Mouse (Mus musculus): ENCODE results near the gene Tom1.
A peak's percentile ranks its signal among the peaks of the same experiment; 100 is the strongest.

Tom1 gene

DNA sequence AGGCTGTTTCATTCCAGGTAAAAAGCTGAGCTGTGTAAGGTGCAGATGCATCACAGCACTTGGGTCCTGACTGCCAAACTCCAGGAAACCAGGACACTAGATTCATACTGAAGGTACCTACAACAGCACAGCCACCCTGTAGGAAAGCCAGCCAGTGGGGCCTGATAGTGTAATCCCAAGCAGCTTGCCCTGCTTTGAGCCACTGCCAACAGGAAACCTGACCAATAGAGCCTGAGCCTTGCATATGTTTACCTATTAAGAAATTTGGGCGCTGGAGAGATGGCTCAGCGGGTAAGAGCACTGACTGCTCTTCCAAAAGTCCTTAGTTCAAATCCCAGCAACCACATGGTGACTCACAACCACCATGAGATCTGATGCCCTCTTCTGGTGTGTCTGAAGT, 8.7 kb downstream of the Tom1 start:
- DNase-seq (ENCODE audit: low read depth, low spot score) = no peak

GRCm38 (mm10) chr8:75042974-75043373, 9.5 kb downstream of the Tom1 start:
- no peak for DNase-seq (ENCODE audit: low read depth, low spot score)

DNA sequence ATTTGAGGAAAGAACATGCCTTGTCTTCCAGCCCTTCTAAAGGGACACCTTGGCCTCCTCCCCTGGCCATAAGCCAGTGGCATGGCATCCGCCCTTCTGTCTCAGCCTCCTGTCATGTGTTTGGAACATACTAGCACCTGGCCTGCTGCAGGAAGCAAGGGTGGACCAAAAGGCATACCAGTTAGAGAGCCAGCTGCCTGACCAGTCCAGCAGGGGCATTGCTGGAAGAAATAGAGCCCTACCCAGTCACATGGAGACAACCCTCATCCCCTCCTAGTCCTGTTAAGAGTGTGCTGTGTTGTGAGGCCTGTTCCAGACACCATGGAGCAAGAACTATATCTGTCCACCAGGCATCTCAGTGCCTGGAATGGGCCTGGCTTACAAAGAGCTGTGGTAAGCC, 12.8 kb downstream of the Tom1 start:
- peak; percentile 57 for DNase-seq (ENCODE audit: low read depth, low spot score)

GRCm38 (mm10) chr8:75047784-75048183, 14.3 kb downstream of the Tom1 start:
- no peak for DNase-seq (ENCODE audit: low read depth, low spot score)

GRCm38 (mm10) chr8:75053342-75053741, 19.8 kb downstream of the Tom1 start:
- no peak for DNase-seq (ENCODE audit: low read depth, low spot score)

GRCm38 (mm10) chr8:75055673-75056072, 22.2 kb downstream of the Tom1 start:
- DNase-seq (ENCODE audit: low read depth, low spot score) = no peak

GRCm38 (mm10) chr8:75060022-75060421, 26.5 kb downstream of the Tom1 start:
- no peak for DNase-seq (ENCODE audit: low read depth, low spot score)

DNA sequence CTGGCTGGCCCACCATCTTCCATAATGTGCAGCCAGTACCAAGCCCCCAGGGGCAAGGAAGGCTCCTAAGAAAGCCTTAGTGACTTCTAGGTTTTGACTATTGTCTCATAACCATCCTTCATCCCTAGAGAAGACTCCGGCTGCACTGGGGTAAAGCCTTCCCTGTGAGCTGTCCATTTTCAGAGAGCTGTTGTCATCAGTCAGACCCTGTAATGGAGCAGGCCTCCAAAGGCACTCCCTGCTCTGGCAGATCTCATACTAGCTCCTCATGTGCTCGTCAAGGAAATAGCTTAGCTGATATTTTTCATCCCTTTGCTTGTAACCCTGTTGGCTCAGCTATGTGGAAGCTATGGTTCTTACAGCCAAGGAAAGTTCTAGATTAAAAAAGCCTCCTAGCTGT, 27.3 kb downstream of the Tom1 start:
- no peak for DNase-seq (ENCODE audit: low read depth, low spot score)

- peak; percentile 52 for DNase-seq (ENCODE audit: low read depth, low spot score)
Measured at GRCm38 (mm10) chr8:75063290-75063689, 29.8 kb downstream of the Tom1 start.

- DNase-seq (ENCODE audit: low read depth, low spot score) = peak; percentile 60
Measured at GRCm38 (mm10) chr8:75064790-75065189, 31.3 kb downstream of the Tom1 start.

DNA sequence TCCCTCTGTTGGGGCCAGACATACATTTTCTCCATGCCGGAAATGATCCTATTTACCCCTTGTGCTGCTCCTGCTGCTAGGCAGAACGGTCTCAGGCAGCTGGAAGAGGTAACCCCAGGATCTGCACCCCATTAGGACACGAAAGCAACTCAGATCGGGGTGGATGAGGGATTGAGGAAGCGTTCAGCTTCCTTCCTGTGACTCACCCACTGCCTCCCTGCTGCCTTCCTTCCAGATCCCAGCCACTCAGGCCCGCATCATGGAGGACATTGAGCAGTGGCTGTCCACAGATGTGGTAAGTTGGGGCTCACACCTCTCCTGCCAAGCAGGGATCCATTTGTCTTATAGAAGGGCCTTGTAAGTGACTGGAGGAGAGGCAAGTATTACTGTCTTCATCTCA, 33.8 kb downstream of the Tom1 start:
- DNase-seq (ENCODE audit: low read depth, low spot score) = no peak

GRCm38 (mm10) chr8:75070297-75070696, 36.8 kb downstream of the Tom1 start:
- no peak for DNase-seq (ENCODE audit: low read depth, low spot score)

DNA sequence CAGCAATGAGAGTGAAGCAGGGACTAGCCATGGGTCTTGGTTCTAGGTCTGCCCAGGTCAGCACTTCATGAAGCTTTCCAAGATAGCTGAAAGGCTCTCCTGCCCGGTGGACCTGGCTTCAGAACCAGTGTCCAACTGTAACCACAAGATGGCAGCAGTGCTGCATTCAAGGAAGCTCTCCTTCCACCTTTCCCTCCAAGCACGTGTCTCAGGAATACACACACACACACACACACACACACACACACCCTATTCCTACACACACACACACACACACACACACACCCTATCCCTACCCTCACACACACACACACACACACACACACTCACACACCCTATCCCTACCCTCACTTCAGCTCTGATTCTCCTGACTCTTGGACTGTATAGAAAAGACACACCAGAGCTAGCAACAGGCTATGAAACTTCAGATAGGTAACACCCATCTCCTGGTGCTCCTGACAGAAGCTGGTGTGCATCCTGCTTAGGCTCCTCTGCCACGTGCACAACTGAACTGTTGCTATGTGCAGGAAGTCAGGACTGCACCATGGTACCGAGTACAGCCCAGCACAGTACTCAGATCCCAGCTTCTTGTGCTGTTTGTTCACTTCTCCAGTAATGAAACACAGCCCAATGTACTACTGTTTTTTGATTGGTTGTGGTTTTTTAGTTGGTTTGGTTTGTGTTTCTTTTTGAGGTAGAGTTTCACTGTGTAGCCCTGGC, 38.3 kb downstream of the Tom1 start:
- DNase-seq (ENCODE audit: low read depth, low spot score) = peak; percentile 72

- DNase-seq (ENCODE audit: low read depth, low spot score) = no peak
Measured at GRCm38 (mm10) chr8:75074876-75075275, 41.4 kb downstream of the Tom1 start.

- DNase-seq (ENCODE audit: low read depth, low spot score) = no peak
Measured at GRCm38 (mm10) chr8:75078215-75078614, 44.7 kb downstream of the Tom1 start.

DNA sequence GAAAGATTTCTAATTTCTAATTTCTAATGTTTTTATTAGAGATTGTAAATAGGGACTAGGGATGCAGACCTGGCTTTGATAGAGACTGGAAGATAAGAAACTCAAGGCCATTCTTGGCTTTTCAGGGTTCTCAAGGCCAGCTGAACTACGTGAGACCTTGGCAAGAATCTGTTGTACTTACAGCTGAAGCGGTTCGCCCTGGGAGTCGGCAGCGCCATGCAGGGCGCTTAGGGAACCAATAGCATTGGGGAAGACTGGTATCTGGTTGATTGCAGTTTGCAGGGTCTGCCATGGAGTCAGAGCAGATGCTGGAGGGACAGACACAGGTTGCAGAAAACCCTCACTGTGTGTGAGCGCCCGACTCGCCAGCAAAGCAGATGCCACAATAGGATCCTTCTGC, 45.3 kb downstream of the Tom1 start:
- DNase-seq (ENCODE audit: low read depth, low spot score) = no peak

- no peak for DNase-seq (ENCODE audit: low read depth, low spot score)
Measured at GRCm38 (mm10) chr8:75081364-75082040, 48.0 kb downstream of the Tom1 start.

- no peak for DNase-seq (ENCODE audit: low read depth, low spot score)
Measured at GRCm38 (mm10) chr8:75082181-75082805, 48.8 kb downstream of the Tom1 start.

GRCm38 (mm10) chr8:75083846-75084245, 50.3 kb downstream of the Tom1 start:
- DNase-seq (ENCODE audit: low read depth, low spot score) = peak; percentile 98

DNA sequence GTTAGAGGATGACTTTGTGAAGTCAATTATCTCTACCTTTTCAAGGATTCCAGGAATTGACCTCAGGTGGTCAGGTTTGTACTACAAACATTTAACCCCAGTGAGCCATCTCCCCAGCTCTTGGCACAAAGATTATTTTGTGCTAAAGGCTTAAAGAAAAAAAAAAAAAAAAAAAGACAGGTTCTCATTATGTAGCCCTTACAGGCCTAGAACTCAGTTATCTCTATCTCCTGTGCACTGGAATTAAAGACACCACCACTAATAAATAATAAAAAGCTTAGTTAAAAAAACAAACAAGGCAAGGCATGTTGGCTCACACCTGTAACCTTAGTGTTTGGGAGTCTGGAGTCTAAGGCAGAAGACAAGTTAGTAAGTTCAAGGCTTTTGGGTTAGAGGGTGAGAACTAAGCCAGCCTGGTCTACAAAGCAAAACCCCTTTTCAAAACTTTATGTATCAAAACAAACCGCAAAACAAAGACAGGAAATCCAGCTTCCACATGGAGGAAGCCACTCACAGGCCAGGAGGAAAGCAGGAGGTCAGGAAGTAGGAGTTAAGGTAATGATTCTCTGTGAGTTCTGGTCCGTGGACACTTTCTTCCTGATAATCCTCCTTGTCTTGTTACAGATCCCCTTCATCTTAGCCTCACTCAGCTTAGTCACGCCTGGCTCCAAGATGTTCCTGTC, 51.0 kb downstream of the Tom1 start:
- no peak for DNase-seq (ENCODE audit: low read depth, low spot score)

GRCm38 (mm10) chr8:75086002-75086401, 52.5 kb downstream of the Tom1 start:
- DNase-seq (ENCODE audit: low read depth, low spot score) = peak; percentile 44

- no peak for DNase-seq (ENCODE audit: low read depth, low spot score)
Measured at GRCm38 (mm10) chr8:75087127-75087526, 53.6 kb downstream of the Tom1 start.

All from skeletal muscle tissue, adult 2 months (tissue).